ENCODE assay signal across 20 mouse cellular contexts in genomic region chr6:31790906-31791305, GRCm38 (mm10).
DNase-seq lines count a peak whose midpoint lies in the region; ATAC-seq and TF ChIP-seq lines count a peak whose summit lies in the region.
"Had no signal": no experiment of that assay in that cellular context is flagged by ENCODE, and none has a peak within 500 bp of the region (broad histone marks: within the 10 kb centered on the region; RNA-seq: fewer than 3 reads in every experiment).

No protein-coding gene starts in this region.

- intact Hi-C loops in left cerebral cortex, postnatal 25 days (cut with DNase I) = loop anchor here (5.0 kb wide), 1 partner anchor 126 kb away; no protein-coding TSS in a partner anchor

- WGBS in hindbrain, postnatal 0 days = 39% methylated on average over 2 of the region's 2 CpGs
- 60% methylated on average over 2 of the region's 2 CpGs for WGBS in hindbrain, embryonic 11.5 days
- 79% methylated on average over 2 of the region's 2 CpGs for WGBS in embryonic facial prominence, embryonic 10.5 days

- no peak for TF ChIP-seq CTCF in hindbrain, postnatal 0 days (IDR thresholded peaks at IDR 0.05; ENCODE audit: low read depth)

- no peak for ATAC-seq in hindbrain, postnatal 0 days
- ATAC-seq in hindbrain, embryonic 11.5 days (ENCODE audit: low FRiP score) = no peak
- ATAC-seq: forebrain, embryonic 16.5 days; midbrain, embryonic 15.5 days had no signal

- H3K9ac ChIP-seq in hindbrain, postnatal 0 days (replicated peaks; ENCODE audit: low read length) = no peak overlapping the region
- no peak overlapping the region for H3K9ac ChIP-seq in hindbrain, embryonic 11.5 days (ENCODE audit: low read depth, low read length)
- H3K9ac ChIP-seq: heart, embryonic 15.5 days; limb, embryonic 15.5 days; liver, embryonic 15.5 days; midbrain, embryonic 15.5 days; neural tube, embryonic 15.5 days had no signal

- no peaks in the 10 kb centered on the region for H3K9me3 ChIP-seq in hindbrain, postnatal 0 days (ENCODE audit: low read length)
- H3K9me3 ChIP-seq in hindbrain, embryonic 11.5 days (ENCODE audit: control insufficient read depth, low read length) = no peaks in the 10 kb centered on the region
- H3K9me3 ChIP-seq in embryonic facial prominence, embryonic 10.5 days = no peaks in the 10 kb centered on the region
- H3K9me3 ChIP-seq: heart, embryonic 15.5 days; limb, embryonic 15.5 days; liver, embryonic 15.5 days; midbrain, embryonic 15.5 days; neural tube, embryonic 15.5 days had no signal

- H3K27me3 ChIP-seq in hindbrain, postnatal 0 days (ENCODE audit: insufficient read depth, low read length) = no peaks in the 10 kb centered on the region
- H3K27me3 ChIP-seq in hindbrain, embryonic 11.5 days (ENCODE audit: control insufficient read depth, insufficient read depth, low read length) = no peaks in the 10 kb centered on the region
- H3K27me3 ChIP-seq in embryonic facial prominence, embryonic 10.5 days (replicated peaks; ENCODE audit: low read depth, poor library complexity, severe bottlenecking) = no peaks in the 10 kb centered on the region
- H3K27me3 ChIP-seq: heart, embryonic 15.5 days; limb, embryonic 15.5 days; liver, embryonic 15.5 days; midbrain, embryonic 15.5 days; neural tube, embryonic 15.5 days had no signal

- H3K4me3 ChIP-seq in hindbrain, postnatal 0 days (ENCODE audit: low read length) = no peak overlapping the region
- H3K4me3 ChIP-seq in hindbrain, embryonic 11.5 days (ENCODE audit: low read depth, low read length) = no peak overlapping the region
- no peak overlapping the region for H3K4me3 ChIP-seq in embryonic facial prominence, embryonic 10.5 days
- H3K4me3 ChIP-seq: heart, embryonic 15.5 days; limb, embryonic 15.5 days; liver, embryonic 15.5 days; midbrain, embryonic 15.5 days; neural tube, embryonic 15.5 days had no signal

- H3K27ac ChIP-seq in hindbrain, postnatal 0 days = no peak overlapping the region
- no peak overlapping the region for H3K27ac ChIP-seq in hindbrain, embryonic 11.5 days (ENCODE audit: low read depth, low read length)
- H3K27ac ChIP-seq in embryonic facial prominence, embryonic 10.5 days (replicated peaks) = no peak overlapping the region
- H3K27ac ChIP-seq: heart, embryonic 15.5 days; limb, embryonic 15.5 days; liver, embryonic 15.5 days; midbrain, embryonic 15.5 days; neural tube, embryonic 15.5 days had no signal

- no peaks in the 10 kb centered on the region for H3K36me3 ChIP-seq in hindbrain, postnatal 0 days (ENCODE audit: insufficient read depth, low read length)
- H3K36me3 ChIP-seq in hindbrain, embryonic 11.5 days (ENCODE audit: control insufficient read depth, insufficient read depth, low read length) = no peaks in the 10 kb centered on the region
- H3K36me3 ChIP-seq in embryonic facial prominence, embryonic 10.5 days (replicated peaks) = no peaks in the 10 kb centered on the region
- H3K36me3 ChIP-seq: heart, embryonic 15.5 days; limb, embryonic 15.5 days; liver, embryonic 15.5 days; midbrain, embryonic 15.5 days; neural tube, embryonic 15.5 days had no signal

- DNase-seq in hindbrain, postnatal 0 days (ENCODE audit: low spot score) = peak; percentile 43
- DNase-seq in hindbrain, embryonic 11.5 days (ENCODE audit: low spot score) = no peak
- peak; percentile 23 for DNase-seq in ovary, postnatal 36 days (ENCODE audit: low spot score)
- no peak for DNase-seq in ovary, postnatal 10 days (ENCODE audit: low spot score)
- DNase-seq in adrenal gland, postnatal 25 days = peak; percentile 75
- no peak for DNase-seq in embryonic facial prominence, embryonic 10.5 days (ENCODE audit: low spot score)
- no peak for DNase-seq in left cerebral cortex, postnatal 25 days (ENCODE audit: low spot score in 2 of 2)
- DNase-seq: B cell, adult 2 months; cerebellum, adult 8-10 months; gastrocnemius, postnatal 36 days; heart, postnatal 4 days; kidney, adult 8-10 months; kidney, postnatal 25 days; thymus, postnatal 4 days had no signal

- no peak overlapping the region for H3K4me2 ChIP-seq in hindbrain, postnatal 0 days (ENCODE audit: low read depth, low read length)
- no peak overlapping the region for H3K4me2 ChIP-seq in hindbrain, embryonic 11.5 days (replicated peaks; ENCODE audit: low read depth, low read length)
- H3K4me2 ChIP-seq: heart, embryonic 15.5 days; limb, embryonic 15.5 days; liver, embryonic 15.5 days; midbrain, embryonic 15.5 days; neural tube, embryonic 15.5 days had no signal

- H3K4me1 ChIP-seq in hindbrain, postnatal 0 days (ENCODE audit: insufficient read depth, low read length) = no peaks in the 10 kb centered on the region
- H3K4me1 ChIP-seq in hindbrain, embryonic 11.5 days (replicated peaks; ENCODE audit: control insufficient read depth, insufficient read depth, low read length) = no peaks in the 10 kb centered on the region
- H3K4me1 ChIP-seq in embryonic facial prominence, embryonic 10.5 days = no peaks in the 10 kb centered on the region
- H3K4me1 ChIP-seq: heart, embryonic 15.5 days; limb, embryonic 15.5 days; liver, embryonic 15.5 days; midbrain, embryonic 15.5 days; neural tube, embryonic 15.5 days had no signal

Comparison
In these comparisons a context has a peak if more than half of its experiments do, and no peak if none do; other contexts are left out.
1. DNase-seq: peak in hindbrain, postnatal 0 days (single experiment), ovary, postnatal 36 days (single experiment) and adrenal gland, postnatal 25 days (single experiment); none in hindbrain, embryonic 11.5 days (single experiment), ovary, postnatal 10 days (single experiment), embryonic facial prominence, embryonic 10.5 days (single experiment) and left cerebral cortex, postnatal 25 days (0 of 2).